Mouse (Mus musculus): ENCODE measurements around the gene Ntng2. TPM values are rescaled to one million over a fixed set of nuclear protein-coding genes. Genes with fewer than 3 reads are reported as not detected.

Ntng2 gene
- total and polyA plus RNA-seq, 3 experiments = 0.53 to 3.8 TPM; not detected in 1

DNA sequence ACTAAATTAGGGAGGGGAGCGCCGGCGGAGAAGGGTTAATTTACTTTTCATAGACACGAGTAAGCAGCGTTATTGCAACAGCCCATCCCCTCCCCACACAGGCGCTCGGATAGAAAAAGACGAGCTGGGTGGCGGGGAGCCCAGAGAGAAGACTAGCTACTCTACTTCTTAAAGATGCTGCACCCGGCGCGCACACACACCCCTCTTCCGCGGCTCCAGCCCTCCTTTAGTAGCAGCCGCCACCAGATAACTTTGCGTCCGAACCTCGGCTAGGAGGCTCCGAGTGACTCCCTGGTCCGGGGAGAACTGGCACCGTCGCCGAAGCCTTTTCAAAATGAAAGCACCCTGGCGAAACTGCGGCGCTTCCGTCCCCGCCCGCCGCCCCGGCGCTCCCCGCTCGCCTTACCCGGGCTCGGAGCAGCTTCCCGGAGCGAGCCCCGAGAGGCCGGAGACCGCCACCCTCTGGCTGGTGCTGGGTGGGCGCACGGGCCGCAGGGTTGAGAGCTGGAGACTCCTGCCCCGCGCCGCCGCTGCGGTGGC, 676 bp downstream of the Ntng2 start:
- Histone ChIP-seq H3K27ac (ENCODE audit: insufficient read depth, low read depth) (no peak overlapping the region), H3K9me3 (replicated peaks; ENCODE audit: low read length) (no peaks in the 10 kb centered on the region), H3K9ac (ENCODE audit: insufficient read depth, low read depth) (peak overlapping the region; percentile 53), H3K79me2 (replicated peaks; ENCODE audit: control insufficient read depth, extremely low read depth, insufficient read depth, poor library complexity, severe bottlenecking) (no peaks in the 10 kb centered on the region), H3K4me1 (ENCODE audit: control insufficient read depth in 1 of 2, insufficient read depth in 2 of 2) (peaks cover 14 to 29% of the 10 kb centered on the region in 2 experiments), H3K27me3 (replicated peaks) (peaks cover 95% of the 10 kb centered on the region), H3K4me3 (replicated peaks in 1 of 3; ENCODE audit: low read depth in 2 of 3, low read length in 2 of 3, poor library complexity in 1 of 3) (peak overlapping the region; percentile 55 to 60 (median 56)), H3K36me3 (replicated peaks in 1 of 2; ENCODE audit: control insufficient read depth in 1 of 2, insufficient read depth in 1 of 2, low read length in 1 of 2) (no peaks in the 10 kb centered on the region), H3K4me2 (ENCODE audit: insufficient read depth, low read depth, poor library complexity, severe bottlenecking) (peak overlapping the region; percentile 60; the same call in 1 of the 2 replicates)
- TF ChIP-seq UBTF (IDR thresholded peaks at IDR 0.05; ENCODE audit: low read depth, low read length) (peak; percentile 97), POLR2A (IDR thresholded peaks at IDR 0.05; ENCODE audit: low read depth, low read length) (peak; percentile 32), TCF12 (IDR thresholded peaks at IDR 0.05; ENCODE audit: low read depth, low read length) (peak; percentile 44; the same call in 1 of the 2 replicates), MXI1 (IDR thresholded peaks at IDR 0.05; ENCODE audit: low read depth, low read length) (no peak), IRF4 (IDR thresholded peaks at IDR 0.05; ENCODE audit: low read depth, low read length) (no peak; the same call in none of the 2 replicates)
- DNase-seq (ENCODE audit: extremely low read depth) = no peak
- in situ Hi-C loops (cut with MboI; ENCODE audit: low pct_ligation_motif_present, low pct_unique_long_range_greater_than_20kb, low sequenced_read_pairs) = no loop called here
- dilution Hi-C loops (cut with MboI; ENCODE audit: extremely low pct_ligation_motif_present, extremely low pct_unique_long_range_greater_than_20kb, low sequenced_read_pairs) = no loop called here

GRCm38 (mm10) chr2:29251095-29252058, 1.4 kb downstream of the Ntng2 start:
- no peaks in the 10 kb centered on the region for H3K36me3 ChIP-seq (replicated peaks in 1 of 2; ENCODE audit: control insufficient read depth in 1 of 2, insufficient read depth in 1 of 2, low read length in 1 of 2)
- DNase-seq (ENCODE audit: extremely low read depth) = no peak
- H3K9ac ChIP-seq (ENCODE audit: insufficient read depth, low read depth) = peak overlapping the region; percentile 53
- H3K27ac ChIP-seq (ENCODE audit: insufficient read depth, low read depth) = no peak overlapping the region
- H3K9me3 ChIP-seq (replicated peaks; ENCODE audit: low read length) = no peaks in the 10 kb centered on the region
- in situ Hi-C loops (cut with MboI; ENCODE audit: low pct_ligation_motif_present, low pct_unique_long_range_greater_than_20kb, low sequenced_read_pairs) (no loop called here), dilution Hi-C loops (cut with MboI; ENCODE audit: extremely low pct_ligation_motif_present, extremely low pct_unique_long_range_greater_than_20kb, low sequenced_read_pairs) (no loop called here)
- peaks cover 19 to 36% of the 10 kb centered on the region in 2 experiments for H3K4me1 ChIP-seq (ENCODE audit: control insufficient read depth in 1 of 2, insufficient read depth in 2 of 2)
- H3K79me2 ChIP-seq (replicated peaks; ENCODE audit: control insufficient read depth, extremely low read depth, insufficient read depth, poor library complexity, severe bottlenecking) = no peaks in the 10 kb centered on the region
- peaks cover 94% of the 10 kb centered on the region for H3K27me3 ChIP-seq (replicated peaks)
- peak overlapping the region; percentile 60 for H3K4me2 ChIP-seq (ENCODE audit: insufficient read depth, low read depth, poor library complexity, severe bottlenecking)
- H3K4me3 ChIP-seq (replicated peaks in 1 of 3; ENCODE audit: low read depth in 2 of 3, low read length in 2 of 3, poor library complexity in 1 of 3) = peak overlapping the region; percentile 55 to 60 (median 56)
- TF ChIP-seq ELF1 (IDR thresholded peaks at IDR 0.05; ENCODE audit: low read depth, low read length) (no peak), RCOR1 (conservative IDR thresholded peaks at IDR 0.05; ENCODE audit: low read depth, low read length) (0 out of 2 replicates have a peak, but pooled peaks have one; percentile 15), PAX5 (IDR thresholded peaks at IDR 0.05; ENCODE audit: low read length) (no peak), UBTF (IDR thresholded peaks at IDR 0.05; ENCODE audit: low read depth, low read length) (no peak), IRF4 (IDR thresholded peaks at IDR 0.05; ENCODE audit: low read depth, low read length) (0 out of 2 replicates have a peak, but pooled peaks have one; percentile 21), BHLHE40 (IDR thresholded peaks at IDR 0.05; ENCODE audit: low read depth, low read length) (no peak), MEF2A (IDR thresholded peaks at IDR 0.05; ENCODE audit: borderline replicate concordance, low read depth, low read length) (no peak), JUN (IDR thresholded peaks at IDR 0.05; ENCODE audit: insufficient read depth, low read depth, low read length) (no peak), MXI1 (IDR thresholded peaks at IDR 0.05; ENCODE audit: low read depth, low read length) (no peak), ZC3H11A (IDR thresholded peaks at IDR 0.05; ENCODE audit: low read depth, low read length) (no peak), ZNF384 (IDR thresholded peaks at IDR 0.05; ENCODE audit: low read depth, low read length) (no peak), SIN3A (IDR thresholded peaks at IDR 0.05; ENCODE audit: low read length) (no peak; the same call in 1 of the 2 replicates), CHD1 (IDR thresholded peaks at IDR 0.05; ENCODE audit: low read depth, low read length) (0 out of 2 replicates have a peak, but pooled peaks have one; percentile 13), MAZ (IDR thresholded peaks at IDR 0.05; ENCODE audit: low read depth, low read length) (no peak), HCFC1 (IDR thresholded peaks at IDR 0.05; ENCODE audit: low read depth, low read length) (no peak), POLR2AphosphoS2 (IDR thresholded peaks at IDR 0.05; ENCODE audit: low read depth, low read length) (no peak), ZKSCAN1 (IDR thresholded peaks at IDR 0.05; ENCODE audit: borderline replicate concordance, low read depth, low read length) (no peak), CTCF (conservative IDR thresholded peaks at IDR 0.05 in 1 of 2, IDR thresholded peaks at IDR 0.05 in 1 of 2; ENCODE audit: low read depth in 2 of 2, low read length in 2 of 2) (no peak), POLR2A (IDR thresholded peaks at IDR 0.05; ENCODE audit: low read depth, low read length) (peak; percentile 40; the same call in 1 of the 2 replicates), E2F4 (IDR thresholded peaks at IDR 0.05; ENCODE audit: insufficient replicate concordance, low read depth, low read length) (no peak), MAFK (IDR thresholded peaks at IDR 0.05; ENCODE audit: insufficient replicate concordance, low read length) (no peak), MAX (IDR thresholded peaks at IDR 0.05; ENCODE audit: low read length) (no peak), NELFE (IDR thresholded peaks at IDR 0.05; ENCODE audit: low read depth, low read length) (peak; percentile 49; the same call in 1 of the 2 replicates), GABPA (IDR thresholded peaks at IDR 0.05; ENCODE audit: insufficient replicate concordance, low read depth, low read length) (no peak), TCF12 (IDR thresholded peaks at IDR 0.05; ENCODE audit: low read depth, low read length) (no peak; the same call in 1 of the 2 replicates), TBP (conservative IDR thresholded peaks at IDR 0.05; ENCODE audit: low read depth, low read length) (no peak), SMC3 (IDR thresholded peaks at IDR 0.05; ENCODE audit: low read depth, low read length) (no peak), MYC (IDR thresholded peaks at IDR 0.05; ENCODE audit: low read depth, low read length) (no peak)

All from CH12.LX (cell line).